Mouse (Mus musculus) small intestine, adult 2 months (tissue): ENCODE results near the gene Gm2a.

Experiments used
- CTCF ChIP-seq: fragments of 200-500 bp; IDR thresholded peaks from 2 replicates; pipeline ENCODE4 v1.5.1; 2012; ENCODE audit warnings: low read depth, mild to moderate bottlenecking, control low read depth, inconsistent platforms, low read length, moderate library complexity, mixed read lengths; ENCODE audit not compliant: insufficient replicate concordance, insufficient read length; ENCODE audit errors: extremely low read depth
- POLR2A ChIP-seq: fragments of 200-500 bp; IDR thresholded peaks from 2 replicates; pipeline ENCODE4 v1.6.1; 2012; ENCODE audit warnings: low read depth, mild to moderate bottlenecking, control low read depth, inconsistent platforms, low read length, moderate library complexity

DNA sequence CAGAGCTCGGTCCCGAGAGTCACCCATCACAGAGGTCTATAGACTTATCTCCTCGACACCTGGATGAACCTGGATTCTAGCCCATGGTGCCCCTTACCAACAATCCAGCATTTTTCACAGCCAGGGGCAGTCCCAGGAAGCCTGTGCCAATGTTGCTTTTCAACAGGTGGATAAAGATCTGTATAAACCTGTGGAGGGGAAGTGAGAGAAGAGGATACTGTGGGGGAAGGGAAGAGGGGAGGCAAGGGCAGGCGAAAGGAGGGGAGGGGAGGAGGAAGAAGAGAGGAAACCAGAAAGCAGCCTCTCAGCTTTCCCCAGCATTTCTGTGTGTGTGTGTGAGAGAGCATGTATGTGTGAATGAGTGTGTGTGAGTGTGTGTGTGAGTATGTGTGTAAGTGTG is 50.5 kb downstream of the Gm2a start:
- TF ChIP-seq POLR2A (no peak), CTCF (no peak)
